Mouse (Mus musculus) cortical plate, adult 2 months (tissue): ENCODE measurements around the gene Gm11634. TPM values are rescaled to one million over a fixed set of nuclear protein-coding genes. Genes with fewer than 3 reads are reported as not detected.
"Not testable (repeated sequence)": the region's sequence is repeated elsewhere in the genome, so short reads cannot be mapped to it uniquely, and the experiment has no call there.

ENCODE experiments used
- H3K27ac ChIP-seq: fragments of 200-500 bp; 2 replicates; pipeline ENCODE4 v1.5.1; 2012; ENCODE audit warnings: low read length, control low read depth, inconsistent platforms; ENCODE audit not compliant: insufficient read depth
- H3K4me1 ChIP-seq: fragments of 200-500 bp; 2 replicates; pipeline ENCODE4 v1.6.1; 2011; ENCODE audit warnings: low read length; ENCODE audit not compliant: control insufficient read depth, insufficient read depth
- H3K4me3 ChIP-seq: fragments of 200-500 bp; 2 replicates; pipeline ENCODE4 v1.5.1; 2011; ENCODE audit warnings: mild to moderate bottlenecking, low read length, control low read depth; ENCODE audit not compliant: insufficient read depth
- CTCF ChIP-seq: fragments of 200-500 bp; IDR thresholded peaks from 2 replicates; pipeline ENCODE4 v1.5.1; 2011; ENCODE audit warnings: mild to moderate bottlenecking, control low read depth, low read length; ENCODE audit not compliant: insufficient read depth; ENCODE audit errors: extremely low read depth
- POLR2A ChIP-seq: fragments of 200-500 bp; IDR thresholded peaks from 2 replicates; pipeline ENCODE4 v1.6.1; 2011; ENCODE audit warnings: mild to moderate bottlenecking, low read length, control low read depth; ENCODE audit not compliant: insufficient read depth; ENCODE audit errors: extremely low read depth
- polyA plus RNA-seq: library from polyadenylated mRNA; depleted of rRNA; stranded (reverse); fragments of >200 nt; gene quantifications from 2 replicates; pipeline ENCODE4 v1.2.3, GENCODE M21; 2012; rRNA removed

Gene Gm11634
- not detected in 2 replicates for polyA plus RNA-seq

- no peak within 1 kb of the TSS for H3K4me3 ChIP-seq
- H3K4me1 ChIP-seq, result no peaks in the 10 kb centered on the region
- H3K27ac ChIP-seq, result no peak within 1 kb of the TSS
- TF ChIP-seq POLR2A, result no peak
- TF ChIP-seq CTCF, result no peak
Observed at GRCm38 (mm10) chr11:101599156-101599555, at the start of gene Gm11634. Gm11634 (minus strand) TSS chr11:101599256.

DNA sequence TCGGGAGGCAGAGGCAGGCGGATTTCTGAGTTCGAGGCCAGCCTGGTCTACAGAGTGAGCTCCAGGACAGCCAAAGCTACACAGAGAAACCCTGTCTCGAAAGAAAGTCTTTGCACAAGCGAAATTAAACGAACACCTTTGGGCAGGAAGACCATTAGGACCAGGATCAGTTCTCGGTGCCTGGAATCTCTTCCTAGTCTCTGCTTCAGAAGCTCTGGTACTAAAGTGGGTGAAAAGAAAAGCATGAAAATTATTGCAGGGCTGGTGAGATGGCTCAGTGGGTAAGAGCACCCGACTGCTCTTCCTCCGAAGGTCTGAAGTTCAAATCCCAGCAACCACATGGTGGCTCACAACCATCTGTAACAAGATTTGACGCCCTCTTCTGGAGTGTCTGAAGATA lies 48.0 kb upstream of the Gm11634 start:
- not testable (repeated sequence) for H3K4me3 ChIP-seq, H3K27ac ChIP-seq, H3K4me1 ChIP-seq

DNA sequence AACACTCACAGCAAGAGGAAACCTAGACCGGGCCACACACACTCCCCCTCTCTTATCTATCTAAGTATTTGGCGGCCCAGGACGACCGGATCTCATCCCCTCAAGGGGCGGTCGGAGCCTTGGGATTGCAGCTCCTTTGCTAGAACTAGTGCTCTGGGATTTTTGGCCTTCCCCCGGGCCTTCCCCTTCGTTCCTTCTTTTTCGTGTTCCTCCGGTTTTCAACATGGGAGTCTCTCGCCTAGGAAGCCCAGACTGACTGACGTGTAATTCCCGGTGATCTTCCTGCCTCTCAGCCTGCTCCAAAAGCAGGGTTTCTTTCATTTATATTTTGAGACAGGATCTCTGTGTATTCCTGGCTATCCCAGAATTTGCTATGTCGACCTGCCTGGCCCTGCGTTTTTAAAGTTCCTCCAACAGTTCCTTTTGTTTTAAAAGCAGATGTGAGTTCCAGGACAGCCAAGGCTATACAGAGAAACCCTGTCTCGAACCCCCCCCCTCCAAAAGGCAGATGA lies 47.3 kb upstream of the Gm11634 start:
- TF ChIP-seq POLR2A, result 0 out of 2 replicates have a peak, but pooled peaks have one; percentile 2
- not testable (repeated sequence) for H3K4me1 ChIP-seq
- peak overlapping the region; percentile 89 for H3K27ac ChIP-seq
- H3K4me3 ChIP-seq, result peak overlapping the region; percentile 39; the same call in 1 of the 2 replicates

DNA sequence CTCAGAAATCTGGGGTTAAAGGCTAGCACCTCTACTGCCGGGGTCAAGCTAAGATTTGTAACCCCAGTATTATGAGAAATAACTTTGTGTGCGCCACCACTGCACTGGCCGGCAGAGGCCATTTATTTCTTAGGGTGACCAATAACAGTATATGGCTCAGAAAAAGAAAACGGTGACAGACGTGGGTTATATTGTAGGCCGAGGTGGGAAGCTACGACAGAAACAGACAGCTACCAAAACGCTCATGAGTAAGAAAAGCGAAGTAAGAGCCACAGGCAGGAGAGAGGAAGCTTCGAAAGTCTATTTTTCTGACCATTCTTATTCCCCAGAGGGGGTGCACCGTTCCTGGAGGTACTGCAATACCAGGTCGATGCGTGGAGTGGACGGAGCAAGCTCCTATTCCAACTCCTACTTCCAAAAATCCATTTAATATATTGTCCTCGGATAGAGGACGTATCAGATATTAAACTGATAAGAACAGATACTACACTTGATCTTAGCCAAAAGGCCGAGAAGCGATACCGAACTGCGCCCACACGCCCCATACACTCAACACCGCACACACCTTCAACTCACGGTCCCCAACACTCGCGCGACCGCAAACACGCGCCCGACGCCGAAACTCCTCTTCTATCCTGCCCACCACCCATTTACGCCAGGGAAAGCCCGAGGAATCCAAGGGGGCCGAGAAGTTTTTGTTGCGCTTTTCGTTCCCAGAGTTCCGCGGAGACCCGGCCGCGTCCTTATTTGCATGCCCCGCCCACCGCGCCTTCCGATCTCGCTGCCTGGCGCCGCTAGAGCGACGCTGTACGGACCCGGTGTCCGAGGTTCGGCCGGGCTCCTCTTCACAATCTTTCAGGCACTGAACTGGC lies 46.6 kb upstream of the Gm11634 start:
- H3K4me1 ChIP-seq, result not testable (repeated sequence)
- Histone ChIP-seq H3K27ac (peak overlapping the region; percentile 89; the same call in 1 of the 2 replicates), H3K4me3 (peak overlapping the region; percentile 39)
- 0 out of 2 replicates have a peak, but pooled peaks have one; percentile 14 for TF ChIP-seq POLR2A

DNA sequence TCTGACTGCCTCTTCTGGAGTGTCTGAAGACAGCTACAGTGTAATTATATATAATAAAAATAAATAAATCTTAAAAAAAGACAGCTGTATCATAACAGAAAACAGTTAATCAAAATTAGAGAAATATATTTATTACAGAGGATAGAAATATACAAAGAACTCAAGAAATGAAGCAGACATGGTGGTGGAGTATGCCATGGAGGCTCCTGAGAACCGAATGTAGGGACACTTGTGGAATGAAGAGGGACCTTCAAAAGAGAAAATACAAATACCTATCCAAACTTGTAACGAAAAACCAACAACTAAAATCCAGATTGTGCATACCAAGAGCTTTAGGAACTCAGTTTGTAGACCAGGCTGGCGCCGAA lies 46.0 kb upstream of the Gm11634 start:
- H3K27ac ChIP-seq, H3K4me1 ChIP-seq: not testable (repeated sequence)

GRCm38 (mm10) chr11:101644591-101644990 lies 45.5 kb upstream of the Gm11634 start:
- H3K27ac ChIP-seq, result no peak overlapping the region
- TF ChIP-seq CTCF, result no peak
- TF ChIP-seq POLR2A, result no peak

More for the DNA sequence above, 46.0 kb upstream of the Gm11634 start:
- not testable (repeated sequence) for H3K4me3 ChIP-seq

DNA sequence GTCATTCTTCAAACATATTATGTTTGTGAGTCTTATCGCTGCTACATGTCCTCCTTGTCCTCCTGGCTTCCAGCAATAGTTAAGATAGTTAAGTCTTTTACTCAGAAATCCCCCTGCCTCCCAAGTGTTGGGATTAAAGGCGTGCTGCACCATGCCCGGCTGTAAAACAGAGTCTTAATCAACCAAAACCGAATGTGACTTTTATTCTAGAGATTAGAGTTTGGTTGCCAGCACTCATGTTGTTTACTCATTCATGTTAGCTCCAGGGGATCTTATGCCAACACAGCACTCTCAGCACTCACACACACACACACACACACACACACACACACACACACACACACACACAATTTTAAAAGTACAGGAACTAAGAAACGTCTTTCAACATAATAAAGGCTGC lies 43.9 kb upstream of the Gm11634 start:
- H3K27ac ChIP-seq, result no peak overlapping the region
- H3K4me1 ChIP-seq, result peaks cover 2% of the 10 kb centered on the region; the same call in 1 of the 2 replicates
- TF ChIP-seq CTCF, result no peak
- TF ChIP-seq POLR2A, result no peak
- H3K4me3 ChIP-seq, result no peak overlapping the region

More at GRCm38 (mm10) chr11:101644591-101644990, 45.5 kb upstream of the Gm11634 start:
- H3K4me1 ChIP-seq, result peaks cover 2% of the 10 kb centered on the region; the same call in 1 of the 2 replicates
- no peak overlapping the region for H3K4me3 ChIP-seq

- peak overlapping the region; percentile 98 for H3K27ac ChIP-seq
- not testable (repeated sequence) for H3K4me1 ChIP-seq
- H3K4me3 ChIP-seq, result peak overlapping the region; percentile 49; the same call in 1 of the 2 replicates
Observed at GRCm38 (mm10) chr11:101641710-101642642, 42.9 kb upstream of the Gm11634 start.

GRCm38 (mm10) chr11:101640857-101641709 lies 42.0 kb upstream of the Gm11634 start:
- H3K4me3 ChIP-seq, result peak overlapping the region; percentile 49
- not testable (repeated sequence) for H3K4me1 ChIP-seq
- TF ChIP-seq POLR2A, result peak; percentile 54; the same call in 1 of the 2 replicates
- H3K27ac ChIP-seq, result peak overlapping the region; percentile 98
